Mouse (Mus musculus): ENCODE measurements at regions not wholly inside any gene's neighbourhood (a gene's known extent, or its start where the extent isn't known, plus 50 kb on each side); places are given as distances from the start of the nearest gene placed in this dataset.

GRCm38 (mm10) chr10:21218431-21218830 is 57.6 kb upstream of the Myb start:
- Histone ChIP-seq H3K4me3 (ENCODE audit: low read depth, low read length) (no peak overlapping the region), H3K27me3 (ENCODE audit: insufficient read depth, low read length) (no peaks in the 10 kb centered on the region), H3K36me3 (ENCODE audit: insufficient read depth) (no peaks in the 10 kb centered on the region), H3K27ac (ENCODE audit: low read depth) (no peak overlapping the region), H3K4me1 (ENCODE audit: insufficient read depth) (no peaks in the 10 kb centered on the region), H3K4me2 (no peak overlapping the region), H3K9me3 (ENCODE audit: low read depth, low read length) (no peaks in the 10 kb centered on the region), H3K9ac (no peak overlapping the region)
- ATAC-seq (ENCODE audit: insufficient read depth), result no peak
- no peak for DNase-seq
- 76% methylated on average over 5 of the region's 5 CpGs for WGBS
- TF ChIP-seq CTCF (IDR thresholded peaks at IDR 0.05; ENCODE audit: low read depth), result no peak

DNA sequence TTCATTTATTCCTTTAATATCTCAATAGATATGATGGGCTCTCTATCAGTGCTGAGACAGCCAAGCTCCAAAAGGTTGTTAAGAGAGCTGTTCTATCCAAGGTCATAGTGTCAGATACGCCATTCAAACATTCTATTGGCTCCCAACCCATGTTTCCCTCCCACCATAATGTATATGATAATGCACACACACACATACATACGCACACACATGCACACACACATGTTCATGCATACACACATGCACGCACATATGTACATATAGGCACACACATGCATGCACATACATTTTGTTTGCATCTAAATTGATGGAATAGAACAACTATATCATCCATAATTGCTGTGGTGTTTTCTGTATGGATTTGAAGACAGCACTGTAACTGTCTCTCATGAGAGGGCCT is 60.0 kb upstream of the Myb start:
- Histone ChIP-seq H3K36me3 (ENCODE audit: insufficient read depth) (no peaks in the 10 kb centered on the region), H3K27me3 (ENCODE audit: insufficient read depth, low read length) (no peaks in the 10 kb centered on the region), H3K9ac (no peak overlapping the region), H3K27ac (ENCODE audit: low read depth) (no peak overlapping the region), H3K4me2 (no peak overlapping the region), H3K9me3 (ENCODE audit: low read depth, low read length) (no peaks in the 10 kb centered on the region), H3K4me1 (ENCODE audit: insufficient read depth) (no peaks in the 10 kb centered on the region), H3K4me3 (ENCODE audit: low read depth, low read length) (no peak overlapping the region)
- TF ChIP-seq CTCF (IDR thresholded peaks at IDR 0.05; ENCODE audit: low read depth), result no peak
- ATAC-seq (ENCODE audit: insufficient read depth) (no peak), DNase-seq (no peak)
- WGBS, result 86% methylated on average over 3 of the region's 3 CpGs

DNA sequence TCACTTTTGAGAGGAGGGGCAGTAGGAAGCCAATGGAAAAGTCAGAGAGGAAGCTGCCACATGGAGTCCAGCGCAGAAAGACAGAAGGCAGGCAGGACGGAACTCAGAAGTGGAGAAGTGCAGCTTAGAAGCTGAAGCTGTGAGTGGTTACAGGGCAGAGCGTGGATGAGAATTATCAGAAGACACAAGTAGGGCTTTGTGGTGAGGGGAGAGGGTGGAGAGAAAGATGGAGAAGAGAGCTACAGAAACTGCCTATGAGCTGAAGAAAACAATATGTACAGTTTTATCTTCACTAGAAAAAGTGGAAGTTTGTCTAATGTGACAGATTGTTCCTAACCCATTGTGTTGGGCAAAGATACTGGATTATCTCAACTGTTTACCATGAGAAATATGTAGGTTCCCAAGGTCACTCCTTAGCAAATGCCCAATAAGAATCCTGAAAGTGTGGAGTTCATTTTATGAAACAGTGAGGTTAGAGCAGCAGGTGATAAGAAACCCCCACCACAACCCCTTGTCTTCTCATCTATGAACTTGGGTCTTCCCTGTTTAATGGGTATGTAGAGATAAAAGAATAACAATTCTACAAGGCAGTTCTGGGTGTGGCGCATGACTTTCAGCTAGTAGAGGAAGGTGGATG is 60.6 kb upstream of the Myb start:
- WGBS, result 88% methylated on average over 4 of the region's 4 CpGs
- Histone ChIP-seq H3K4me2 (no peak overlapping the region), H3K27me3 (ENCODE audit: insufficient read depth, low read length) (no peaks in the 10 kb centered on the region), H3K27ac (ENCODE audit: low read depth) (no peak overlapping the region), H3K4me1 (ENCODE audit: insufficient read depth) (no peaks in the 10 kb centered on the region), H3K9me3 (ENCODE audit: low read depth, low read length) (no peaks in the 10 kb centered on the region), H3K4me3 (ENCODE audit: low read depth, low read length) (no peak overlapping the region), H3K36me3 (ENCODE audit: insufficient read depth) (no peaks in the 10 kb centered on the region), H3K9ac (no peak overlapping the region)
- no peak for TF ChIP-seq CTCF (IDR thresholded peaks at IDR 0.05; ENCODE audit: low read depth)
- DNase-seq (no peak), ATAC-seq (ENCODE audit: insufficient read depth) (no peak)

DNA sequence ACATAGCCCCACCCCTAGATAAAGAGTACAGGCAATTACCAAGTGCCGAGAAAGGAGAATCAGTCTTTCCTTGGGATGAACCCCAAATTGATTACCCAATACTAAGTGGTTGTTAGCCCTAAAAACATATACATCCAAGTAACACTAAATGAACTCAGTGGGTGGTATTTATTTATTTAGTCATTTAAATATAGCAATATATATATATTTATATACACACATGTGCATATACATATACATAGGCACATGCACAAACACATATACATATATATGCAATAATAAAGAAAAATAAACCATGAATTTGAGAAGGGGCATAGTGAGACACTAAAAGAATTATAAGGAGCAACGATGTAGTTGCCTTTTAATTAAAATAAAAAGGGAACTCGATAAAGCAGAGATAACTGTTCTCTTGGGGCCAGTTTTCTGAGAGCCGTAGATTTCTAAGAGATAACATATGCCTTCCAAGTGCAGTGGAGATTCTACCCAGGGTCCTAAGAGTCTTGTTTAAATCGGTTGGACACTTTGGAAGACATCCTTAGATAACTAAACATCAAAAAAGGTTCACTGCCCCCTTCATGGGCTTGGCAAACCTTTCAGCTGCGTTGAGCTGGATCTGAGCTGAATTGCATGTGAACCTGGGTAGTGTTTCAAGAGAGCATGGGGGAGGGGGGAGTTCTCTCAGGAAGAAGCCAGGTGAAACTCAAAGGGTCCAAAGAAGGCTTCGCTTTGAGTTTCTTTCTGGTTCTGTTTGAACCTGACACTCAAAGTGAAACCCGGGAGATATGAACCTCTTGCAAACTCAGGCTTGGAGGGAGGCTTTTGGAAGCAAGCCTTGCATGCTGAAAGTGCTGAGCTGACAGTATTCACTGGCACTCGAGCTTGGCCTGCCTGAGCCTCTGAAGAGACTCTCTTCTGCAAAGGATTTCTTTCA is 61.6 kb upstream of the Myb start:
- 53% methylated on average over 9 of the region's 9 CpGs for WGBS
- H3K27ac ChIP-seq (ENCODE audit: low read depth), result no peak overlapping the region
- H3K27me3 ChIP-seq (ENCODE audit: insufficient read depth, low read length), result no peaks in the 10 kb centered on the region
- H3K4me2 ChIP-seq, result no peak overlapping the region
- TF ChIP-seq CTCF (IDR thresholded peaks at IDR 0.05; ENCODE audit: low read depth), result no peak
- no peak for ATAC-seq (ENCODE audit: insufficient read depth)
- no peaks in the 10 kb centered on the region for H3K9me3 ChIP-seq (ENCODE audit: low read depth, low read length)
- no peak overlapping the region for H3K4me3 ChIP-seq (ENCODE audit: low read depth, low read length)
- peak; percentile 29 for DNase-seq
- no peak overlapping the region for H3K9ac ChIP-seq
- H3K4me1 ChIP-seq (ENCODE audit: insufficient read depth), result no peaks in the 10 kb centered on the region
- H3K36me3 ChIP-seq (ENCODE audit: insufficient read depth), result no peaks in the 10 kb centered on the region

DNA sequence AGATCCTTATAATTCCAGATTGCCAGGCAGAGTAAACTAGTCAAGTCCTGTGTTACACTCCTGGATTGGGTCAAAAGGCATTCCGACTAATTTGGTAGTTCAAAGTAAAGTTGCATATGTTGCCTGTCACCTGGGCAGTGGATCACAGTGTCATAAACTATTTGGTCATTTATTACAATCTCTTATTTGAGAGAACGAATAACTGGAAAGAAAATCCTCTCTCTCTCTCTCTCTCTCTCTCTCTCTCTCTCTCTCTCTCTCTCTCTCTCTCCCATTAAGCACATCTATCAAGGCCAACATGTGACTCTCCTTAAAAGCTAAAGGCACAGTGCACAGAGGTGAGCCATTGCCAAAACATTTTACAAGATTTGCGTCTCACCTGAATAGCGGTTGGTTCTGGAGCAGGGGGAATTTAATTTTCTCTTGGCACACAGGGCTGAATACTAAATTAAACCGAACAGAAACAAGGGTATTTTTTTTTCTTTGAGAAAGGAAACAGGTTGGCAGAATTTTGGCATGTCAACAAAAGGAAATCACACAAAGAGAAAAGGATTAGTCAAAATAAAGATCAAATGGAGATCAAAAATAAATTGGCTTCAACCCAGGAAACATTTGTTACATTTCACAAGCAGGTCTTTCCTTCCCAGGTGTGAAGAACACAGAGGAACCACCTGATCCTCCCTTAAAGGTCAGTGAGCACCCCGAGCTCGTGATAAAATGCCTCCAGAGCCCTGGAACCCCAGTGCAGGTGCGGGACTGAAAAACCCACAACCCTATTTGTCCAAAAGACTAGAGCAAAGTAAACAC is 62.5 kb upstream of the Myb start:
- Histone ChIP-seq H3K4me1 (ENCODE audit: insufficient read depth) (no peaks in the 10 kb centered on the region), H3K27me3 (ENCODE audit: insufficient read depth, low read length) (no peaks in the 10 kb centered on the region), H3K4me2 (no peak overlapping the region), H3K27ac (ENCODE audit: low read depth) (no peak overlapping the region), H3K36me3 (ENCODE audit: insufficient read depth) (no peaks in the 10 kb centered on the region), H3K9ac (no peak overlapping the region), H3K4me3 (ENCODE audit: low read depth, low read length) (no peak overlapping the region), H3K9me3 (ENCODE audit: low read depth, low read length) (no peaks in the 10 kb centered on the region)
- no peak for ATAC-seq (ENCODE audit: insufficient read depth)
- DNase-seq, result no peak
- no peak for TF ChIP-seq CTCF (IDR thresholded peaks at IDR 0.05; ENCODE audit: low read depth)
- 62% methylated on average over 8 of the region's 8 CpGs for WGBS

- no peak for TF ChIP-seq CTCF (IDR thresholded peaks at IDR 0.05; ENCODE audit: low read depth)
Measured at GRCm38 (mm10) chr10:21224229-21224628, 63.4 kb upstream of the Myb start.

DNA sequence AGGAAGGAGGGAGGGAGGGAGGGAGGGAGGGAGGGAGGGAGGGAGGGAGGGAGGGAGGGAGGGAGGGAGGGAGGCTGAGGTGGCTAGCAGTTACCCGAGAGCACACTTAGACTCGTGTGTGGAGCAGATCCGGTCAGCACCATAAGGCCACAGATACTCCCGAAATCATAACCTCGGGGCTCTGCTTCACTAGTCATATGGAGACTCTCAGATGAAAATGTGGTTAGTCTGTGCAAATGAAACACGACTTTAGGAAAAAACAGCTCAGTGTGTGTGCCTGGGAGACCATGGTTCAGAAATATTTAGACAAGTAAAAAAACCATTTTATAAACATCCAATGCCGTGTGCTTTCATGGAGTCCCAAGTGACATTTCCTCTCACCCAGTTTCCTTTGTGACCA is 65.4 kb upstream of the Myb start:
- no peaks in the 10 kb centered on the region for H3K4me1 ChIP-seq (ENCODE audit: insufficient read depth)
- no peaks in the 10 kb centered on the region for H3K36me3 ChIP-seq (ENCODE audit: insufficient read depth)
- H3K9me3 ChIP-seq (ENCODE audit: low read depth, low read length), result no peaks in the 10 kb centered on the region
- no peaks in the 10 kb centered on the region for H3K27me3 ChIP-seq (ENCODE audit: insufficient read depth, low read length)
- no peak for TF ChIP-seq CTCF (IDR thresholded peaks at IDR 0.05; ENCODE audit: low read depth)
- WGBS, result 57% methylated on average over 7 of the region's 7 CpGs
- ATAC-seq (ENCODE audit: insufficient read depth) (no peak), DNase-seq (no peak)
- no peak overlapping the region for H3K9ac ChIP-seq
- H3K4me2 ChIP-seq, result no peak overlapping the region
- no peak overlapping the region for H3K4me3 ChIP-seq (ENCODE audit: low read depth, low read length)
- H3K27ac ChIP-seq (ENCODE audit: low read depth), result no peak overlapping the region

More at GRCm38 (mm10) chr10:21224229-21224628, 63.4 kb upstream of the Myb start:
- Histone ChIP-seq H3K4me2 (no peak overlapping the region), H3K27me3 (ENCODE audit: insufficient read depth, low read length) (no peaks in the 10 kb centered on the region), H3K27ac (ENCODE audit: low read depth) (no peak overlapping the region), H3K9me3 (ENCODE audit: low read depth, low read length) (no peaks in the 10 kb centered on the region), H3K4me1 (ENCODE audit: insufficient read depth) (no peaks in the 10 kb centered on the region), H3K9ac (no peak overlapping the region), H3K36me3 (ENCODE audit: insufficient read depth) (no peaks in the 10 kb centered on the region), H3K4me3 (ENCODE audit: low read depth, low read length) (no peak overlapping the region)
- 88% methylated on average over 5 of the region's 5 CpGs for WGBS
- no peak for DNase-seq
- no peak for ATAC-seq (ENCODE audit: insufficient read depth)

Data from lung, embryonic 14.5 days (tissue).